Mouse (Mus musculus) testis, adult 2 months (tissue): ENCODE data around the gene Clrn3.

Source experiments
- CTCF ChIP-seq: fragments of 200-500 bp; IDR thresholded peaks from 2 replicates; pipeline ENCODE4 v1.5.1; 2012; ENCODE audit warnings: low read depth, mild to moderate bottlenecking, inconsistent platforms, low read length, moderate library complexity; ENCODE audit not compliant: control insufficient read depth, insufficient read depth, insufficient replicate concordance
- POLR2A ChIP-seq: fragments of 200-500 bp; IDR thresholded peaks from 2 replicates; pipeline ENCODE4 v1.6.1; 2012; ENCODE audit warnings: low read depth, mild to moderate bottlenecking, inconsistent platforms, low read length, moderate library complexity; ENCODE audit not compliant: control insufficient read depth

- TF ChIP-seq CTCF (no peak), POLR2A (no peak)
Observed at GRCm38 (mm10) chr7:135499403-135499802, 29.1 kb downstream of the Clrn3 start.
